Comparison of ENCODE assay signal across 8 mouse cellular contexts in the genomic region with DNA sequence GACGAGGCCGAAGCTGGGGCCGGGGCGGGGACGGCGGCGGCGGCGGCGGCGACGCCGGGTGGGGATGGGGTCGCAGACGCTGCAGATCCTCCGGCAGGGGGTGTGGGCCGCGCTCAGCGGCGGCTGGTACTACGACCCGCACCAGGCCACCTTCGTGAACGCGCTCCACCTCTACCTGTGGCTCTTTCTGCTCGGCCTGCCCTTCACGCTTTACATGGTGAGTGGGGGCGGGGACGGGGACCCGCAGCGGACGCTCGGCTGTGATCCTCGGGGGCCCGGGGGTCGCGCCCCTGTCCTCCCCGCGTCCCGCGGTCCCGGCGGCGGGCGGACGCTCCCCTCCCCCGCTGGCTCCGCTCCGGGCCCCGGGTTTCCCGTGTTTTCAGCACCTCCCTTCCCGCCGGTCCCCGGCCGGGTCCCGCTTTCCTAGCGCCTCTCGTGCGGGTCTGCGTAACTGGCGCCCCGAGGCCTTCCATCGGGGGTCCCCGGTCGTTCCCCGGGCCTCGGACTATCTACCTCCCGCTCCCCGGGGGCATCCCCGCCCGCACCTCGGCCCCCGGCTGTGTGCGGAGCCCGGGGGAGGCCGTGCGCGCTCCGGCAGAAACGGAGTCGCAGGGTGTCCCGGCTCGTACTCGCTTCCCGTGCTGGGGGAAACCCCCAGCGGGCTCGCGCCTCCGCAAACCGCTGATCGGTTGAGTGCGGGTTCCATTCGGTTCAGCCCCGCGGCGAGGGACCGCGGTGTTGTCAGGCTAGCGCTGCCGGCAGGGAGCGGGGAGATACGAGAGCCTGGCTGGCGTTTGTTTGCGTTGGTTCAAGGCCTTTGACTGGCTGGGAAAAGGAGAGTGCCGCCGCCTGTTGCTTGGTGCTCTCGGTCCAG. TPM values are rescaled to one million over a fixed set of nuclear protein-coding genes. Genes with fewer than 3 reads are reported as not detected.
DNase-seq lines count a peak whose midpoint lies in the region; ATAC-seq lines count a peak whose summit lies in the region.

No protein-coding gene starts in this region.

- ATAC-seq in embryonic facial prominence, embryonic 11.5 days (replicated peaks; ENCODE audit: insufficient number of reproducible peaks, low FRiP score, low TSS enrichment, low read depth) = peak; percentile 83
- peak; percentile 28 for ATAC-seq in liver, embryonic 13.5 days (ENCODE audit: low read depth)
- peak; percentile 67 for ATAC-seq in stomach, embryonic 14.5 days (ENCODE audit: insufficient number of reproducible peaks, insufficient read depth, low FRiP score, low read depth)

- peak overlapping the region; percentile 66 for H3K4me2 ChIP-seq in embryonic facial prominence, embryonic 11.5 days (ENCODE audit: low read depth, low read length)
- peak overlapping the region; percentile 93 for H3K4me2 ChIP-seq in liver, embryonic 13.5 days
- H3K4me2 ChIP-seq in stomach, embryonic 14.5 days (replicated peaks; ENCODE audit: low read depth, low read length) = peak overlapping the region; percentile 49

- no peaks in the 10 kb centered on the region for H3K36me3 ChIP-seq in embryonic facial prominence, embryonic 11.5 days (replicated peaks; ENCODE audit: control insufficient read depth, insufficient read depth, low read depth, low read length)
- no peaks in the 10 kb centered on the region for H3K36me3 ChIP-seq in liver, embryonic 13.5 days
- no peaks in the 10 kb centered on the region for H3K36me3 ChIP-seq in stomach, embryonic 14.5 days (ENCODE audit: control insufficient read depth, insufficient read depth, low read length)

- no peaks in the 10 kb centered on the region for H3K27me3 ChIP-seq in embryonic facial prominence, embryonic 11.5 days (ENCODE audit: control insufficient read depth, insufficient read depth, low read length)
- peaks cover 63% of the 10 kb centered on the region for H3K27me3 ChIP-seq in liver, embryonic 13.5 days
- H3K27me3 ChIP-seq in stomach, embryonic 14.5 days (ENCODE audit: control insufficient read depth, insufficient read depth, low read length) = no peaks in the 10 kb centered on the region

- 0% methylated on average over 89 of the region's 107 CpGs for WGBS in embryonic facial prominence, embryonic 11.5 days
- under 1% methylated on average over 94 of the region's 107 CpGs for WGBS in liver, embryonic 13.5 days (ENCODE audit: insufficient replicate concordance)
- under 1% methylated on average over 101 of the region's 107 CpGs for WGBS in stomach, embryonic 14.5 days

- H3K4me3 ChIP-seq in embryonic facial prominence, embryonic 11.5 days (ENCODE audit: low read depth, low read length) = peak overlapping the region; percentile 98
- H3K4me3 ChIP-seq in liver, embryonic 13.5 days (replicated peaks) = peak overlapping the region; percentile 73
- peak overlapping the region; percentile 77 for H3K4me3 ChIP-seq in stomach, embryonic 14.5 days (ENCODE audit: low read depth, low read length)

- peaks cover 4% of the 10 kb centered on the region for H3K4me1 ChIP-seq in embryonic facial prominence, embryonic 11.5 days (ENCODE audit: control insufficient read depth, insufficient read depth, low read length)
- H3K4me1 ChIP-seq in liver, embryonic 13.5 days (replicated peaks) = peaks cover 25% of the 10 kb centered on the region
- peaks cover 31% of the 10 kb centered on the region for H3K4me1 ChIP-seq in stomach, embryonic 14.5 days (ENCODE audit: control insufficient read depth, insufficient read depth, low read length)

- DNase-seq in 3T3-L1 (ENCODE audit: low read depth, low spot score) = peak; percentile 67
- DNase-seq in adrenal gland, adult 8-10 months = peak; percentile 54
- DNase-seq in embryonic facial prominence, embryonic 11.5 days (ENCODE audit: low spot score) = peak; percentile 71
- peak; percentile 69 to 75 for DNase-seq in heart, adult 9 months (ENCODE audit: low spot score in 2 of 2)
- peak; percentile 55 for DNase-seq in kidney, adult 9 months
- DNase-seq in liver, embryonic 13.5 days = no peak
- DNase-seq in naive thymus-derived CD4-positive, alpha-beta T cell, adult 2 months (ENCODE audit: low read depth) = peak; percentile 78

- no peaks in the 10 kb centered on the region for H3K9me3 ChIP-seq in embryonic facial prominence, embryonic 11.5 days (replicated peaks; ENCODE audit: control insufficient read depth, low read length)
- H3K9me3 ChIP-seq in liver, embryonic 13.5 days (replicated peaks) = no peaks in the 10 kb centered on the region
- H3K9me3 ChIP-seq in stomach, embryonic 14.5 days (ENCODE audit: control insufficient read depth, low read depth, low read length) = no peaks in the 10 kb centered on the region

- peak overlapping the region; percentile 96 for H3K9ac ChIP-seq in embryonic facial prominence, embryonic 11.5 days (replicated peaks; ENCODE audit: low read length)
- H3K9ac ChIP-seq in liver, embryonic 13.5 days = peak overlapping the region; percentile 75
- H3K9ac ChIP-seq in stomach, embryonic 14.5 days (replicated peaks; ENCODE audit: low read depth, low read length) = peak overlapping the region; percentile 92

- H3K27ac ChIP-seq in embryonic facial prominence, embryonic 11.5 days (replicated peaks; ENCODE audit: low read depth, low read length) = peak overlapping the region; percentile 83
- no peak overlapping the region; the same call in 1 of the 2 replicates for H3K27ac ChIP-seq in liver, embryonic 13.5 days
- H3K27ac ChIP-seq in stomach, embryonic 14.5 days (ENCODE audit: low read length) = peak overlapping the region; percentile 90

RNA-seq across cellular contexts. Expression of gene Pcnx, which starts 0.7 kb away (rescaled TPM):
- 10 to 100 TPM; 56.1 to 89.3 (median 70.1) TPM for total RNA-seq in adrenal gland, adult 8-10 months (2022)
- 13.3 and 15.6 TPM in 2 replicates for polyA plus RNA-seq in embryonic facial prominence, embryonic 11.5 days (2014; fragmentation: Nextera tagmentation; extraction: Ambion mirVana)
- polyA plus RNA-seq in liver, embryonic 13.5 days (2015; fragmentation: Nextera tagmentation; extraction: Ambion mirVana) = 1.2 and 1.5 TPM in 2 replicates
- polyA plus RNA-seq in stomach, embryonic 14.5 days (2014; fragmentation: Nextera tagmentation; extraction: Ambion mirVana) = 17.4 and 22.6 TPM in 2 replicates

Comparison
In these comparisons a context has a peak if more than half of its experiments do, and no peak if none do; other contexts are left out.
1. ATAC-seq: peak in every context shown above with its lines; median percentile 83 in embryonic facial prominence, embryonic 11.5 days; 67 in stomach, embryonic 14.5 days; 28 in liver, embryonic 13.5 days.